Mouse (Mus musculus): ENCODE measurements around the gene Akr1c12. TPM values are rescaled to one million over a fixed set of nuclear protein-coding genes. Genes with fewer than 3 reads are reported as not detected.

The Akr1c12 gene
- polyA plus RNA-seq, 1 experiment = not detected

DNA sequence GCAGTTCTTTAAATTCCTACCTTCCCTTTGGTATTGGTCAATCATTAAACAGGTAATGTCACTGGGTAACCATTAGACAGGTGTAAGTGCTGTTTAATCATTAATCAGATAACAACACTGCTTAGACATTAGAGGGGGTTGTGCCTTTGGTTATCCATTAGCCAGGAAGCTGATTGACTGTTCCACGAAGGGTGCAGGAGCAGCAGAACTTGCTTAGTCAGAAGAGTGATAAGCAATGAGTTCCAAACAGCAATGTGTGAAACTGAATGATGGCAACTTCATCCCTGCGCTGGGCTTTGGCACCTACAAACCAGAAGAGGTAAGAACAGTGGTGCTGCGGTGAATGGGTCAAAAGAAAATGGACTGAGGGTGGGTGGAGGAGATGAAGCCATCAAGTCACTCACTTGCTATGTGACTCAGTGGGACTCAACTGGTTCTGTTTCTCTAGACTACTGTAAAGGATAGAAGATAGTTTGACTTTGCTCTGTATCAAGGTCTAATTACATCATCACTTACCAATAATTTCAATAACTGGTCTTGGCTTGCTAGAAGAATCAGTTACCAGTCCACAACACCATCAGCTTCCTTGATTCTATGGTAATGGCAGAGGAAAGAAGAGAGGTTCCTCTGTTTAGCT lies 45.6 kb downstream of the Akr1c12 start:
- no peak for TF ChIP-seq CTCF (IDR thresholded peaks at IDR 0.05; ENCODE audit: borderline replicate concordance, insufficient read depth, low read depth, low read length)
- TF ChIP-seq POLR2A (IDR thresholded peaks at IDR 0.05; ENCODE audit: borderline replicate concordance, insufficient read depth, low read length) = no peak
- H3K27me3 ChIP-seq (ENCODE audit: control insufficient read depth, insufficient read depth, low read length) = no peaks in the 10 kb centered on the region
- H3K4me1 ChIP-seq (ENCODE audit: control insufficient read depth, insufficient read depth, low read length) = no peaks in the 10 kb centered on the region
- no peak overlapping the region for H3K4me3 ChIP-seq (replicated peaks; ENCODE audit: insufficient read depth, low read depth, low read length)
- WGBS = 81% methylated on average over 3 of the region's 3 CpGs
- no peak for DNase-seq
- H3K27ac ChIP-seq (ENCODE audit: insufficient read depth, low read length) = no peak overlapping the region

DNA sequence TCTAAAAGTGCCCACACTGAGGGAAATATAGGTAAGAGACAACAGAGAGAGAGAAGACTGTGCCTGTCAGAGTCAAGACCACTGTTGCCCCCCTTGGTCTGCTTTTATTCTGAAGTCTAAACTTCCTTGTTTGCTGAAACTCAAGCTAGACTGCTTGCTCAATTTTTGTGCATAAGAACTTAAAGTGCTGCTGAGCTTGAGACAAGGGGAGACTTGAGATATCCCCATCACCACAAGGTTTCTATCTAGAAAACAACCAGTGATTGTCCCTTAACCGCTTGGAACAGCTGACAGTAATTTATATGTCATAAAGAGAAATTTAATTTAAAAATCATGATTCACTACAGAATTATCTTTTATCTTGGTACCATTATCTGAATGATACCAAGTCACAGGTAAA lies 46.1 kb downstream of the Akr1c12 start:
- Histone ChIP-seq H3K27me3 (ENCODE audit: control insufficient read depth, insufficient read depth, low read length) (no peaks in the 10 kb centered on the region), H3K4me3 (replicated peaks; ENCODE audit: insufficient read depth, low read depth, low read length) (no peak overlapping the region), H3K4me1 (ENCODE audit: control insufficient read depth, insufficient read depth, low read length) (no peaks in the 10 kb centered on the region), H3K27ac (ENCODE audit: insufficient read depth, low read length) (no peak overlapping the region)
- no peak for DNase-seq
- WGBS = 80% methylated on average over 1 of the region's 1 CpGs
- no peak for TF ChIP-seq CTCF (IDR thresholded peaks at IDR 0.05; ENCODE audit: borderline replicate concordance, insufficient read depth, low read depth, low read length)
- no peak for TF ChIP-seq POLR2A (IDR thresholded peaks at IDR 0.05; ENCODE audit: borderline replicate concordance, insufficient read depth, low read length)

DNA sequence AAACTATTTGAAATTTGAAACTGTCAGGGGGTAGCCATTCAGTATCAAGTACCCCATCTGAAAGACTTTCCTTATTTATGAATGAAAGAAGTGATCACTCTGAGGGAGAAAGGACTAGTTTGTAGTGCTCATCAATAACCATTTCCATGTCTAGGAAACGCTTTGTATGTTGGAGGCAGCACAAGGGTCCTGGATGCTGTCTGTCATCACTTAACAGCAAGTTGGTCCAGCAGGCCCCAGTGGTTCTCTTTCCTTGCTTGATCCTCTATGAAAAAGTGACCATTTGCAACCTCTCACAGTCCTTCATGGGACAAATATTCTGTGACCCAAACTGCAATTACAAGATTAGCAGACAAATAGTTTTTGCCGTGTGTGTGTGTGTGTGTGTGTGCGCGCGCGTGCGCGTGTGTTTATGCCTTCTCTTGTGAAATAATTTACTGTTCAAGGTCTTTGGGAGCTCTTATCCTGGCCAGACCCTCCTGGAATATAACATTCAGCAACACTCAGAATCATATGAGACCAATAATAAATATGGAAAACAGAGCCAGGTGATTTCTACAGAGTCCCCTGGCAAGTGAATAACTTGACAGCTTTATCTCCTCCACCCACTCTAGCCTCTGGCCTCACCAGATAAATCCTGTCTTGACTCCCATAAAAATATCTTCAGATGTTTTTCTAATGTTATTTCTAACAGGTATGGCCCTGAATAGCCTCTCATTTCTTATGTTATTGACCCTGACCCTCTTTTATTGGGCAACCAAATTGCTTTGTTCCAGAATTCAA lies 48.2 kb downstream of the Akr1c12 start:
- no peak for DNase-seq
- Histone ChIP-seq H3K27ac (ENCODE audit: insufficient read depth, low read length) (no peak overlapping the region), H3K27me3 (ENCODE audit: control insufficient read depth, insufficient read depth, low read length) (no peaks in the 10 kb centered on the region), H3K4me3 (replicated peaks; ENCODE audit: insufficient read depth, low read depth, low read length) (no peak overlapping the region), H3K4me1 (ENCODE audit: control insufficient read depth, insufficient read depth, low read length) (no peaks in the 10 kb centered on the region)
- WGBS = 93% methylated on average over 8 of the region's 8 CpGs
- TF ChIP-seq CTCF (IDR thresholded peaks at IDR 0.05; ENCODE audit: borderline replicate concordance, insufficient read depth, low read depth, low read length) = no peak
- TF ChIP-seq POLR2A (IDR thresholded peaks at IDR 0.05; ENCODE audit: borderline replicate concordance, insufficient read depth, low read length) = no peak

DNA sequence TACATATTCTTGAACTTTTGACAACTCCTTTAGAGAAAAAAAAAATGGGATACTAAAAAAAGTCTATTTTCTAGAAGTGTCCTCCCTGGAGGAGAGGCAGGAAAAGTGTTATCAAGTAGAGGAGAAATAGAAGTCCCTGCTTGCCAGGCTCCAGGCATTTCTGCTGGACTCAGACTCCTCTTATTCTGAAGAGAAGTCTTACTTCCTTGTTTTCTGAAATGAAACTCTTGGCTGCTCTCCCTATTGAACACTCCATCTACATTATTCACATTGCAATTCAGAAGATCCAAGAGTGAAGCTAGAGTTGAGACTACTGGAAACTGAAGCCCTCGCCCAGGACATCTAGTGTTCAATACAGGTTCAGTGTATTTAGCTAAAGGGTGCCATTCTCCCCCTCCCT lies 50.8 kb downstream of the Akr1c12 start, which contains the start of gene Akr1c19:
Akr1c19 (plus strand) TSS at position 260 of the 400 bp plus-strand sequence.
- no peak for TF ChIP-seq CTCF (IDR thresholded peaks at IDR 0.05; ENCODE audit: borderline replicate concordance, insufficient read depth, low read depth, low read length)
- no peak for TF ChIP-seq POLR2A (IDR thresholded peaks at IDR 0.05; ENCODE audit: borderline replicate concordance, insufficient read depth, low read length)
- H3K27ac ChIP-seq (ENCODE audit: insufficient read depth, low read length) = no peak within 1 kb of the TSS
- no peak within 1 kb of the TSS for H3K4me3 ChIP-seq (replicated peaks; ENCODE audit: insufficient read depth, low read depth, low read length)
- DNase-seq = no peak
- WGBS = 73% methylated on average over 1 of the region's 1 CpGs
- no peaks in the 10 kb centered on the region for H3K27me3 ChIP-seq (ENCODE audit: control insufficient read depth, insufficient read depth, low read length)
- H3K4me1 ChIP-seq (ENCODE audit: control insufficient read depth, insufficient read depth, low read length) = no peaks in the 10 kb centered on the region

Other genes starting within 250 kb of the Akr1c12 start
- gene Akr1c14, start 230.4 kb downstream of the Akr1c12 start, polyA plus RNA-seq (2012; rRNA removed) = 1.5 and 2.9 TPM in 2 replicates
- not detected in 2 replicates for gene Akr1c18, start 128.8 kb downstream of the Akr1c12 start, polyA plus RNA-seq (2012; rRNA removed)
- gene Akr1c13, start 88.3 kb downstream of the Akr1c12 start, polyA plus RNA-seq (2012; rRNA removed) = 0.32 and 0.77 TPM in 2 replicates
- 0.11 TPM in 1 of 2 replicates, not detected in the other for gene Akr1c19, start 50.7 kb downstream of the Akr1c12 start, polyA plus RNA-seq (2012; rRNA removed)
- gene Akr1c6, start 154.9 kb upstream of the Akr1c12 start, polyA plus RNA-seq (2012; rRNA removed) = not detected in 2 replicates
- not detected in 2 replicates for gene Akr1c20, start 243.9 kb upstream of the Akr1c12 start, polyA plus RNA-seq (2012; rRNA removed)

All from cerebellum, adult 2 months (tissue).